Mouse (Mus musculus) neutrophil, adult 59 days (primary cell): ENCODE measurements around the gene Kif17. TPM values are rescaled to one million over a fixed set of nuclear protein-coding genes. Genes with fewer than 3 reads are reported as not detected.

Source experiments
- total RNA-seq, 2 experiments: library from RNA; stranded (reverse); gene quantifications; 1 replicate in 1 of 2; 2 replicates in 1 of 2; pipeline ENCODE4 v1.2.4; 2023

Gene Kif17
- total RNA-seq = 1 to 10 TPM; 1.7 to 1.9 TPM

GRCm38 (mm10) chr4:138250088-138250960 lies at the start of gene Kif17, which contains the start of gene Sh2d5:
Kif17 (plus strand) TSS chr4:138250435.
Sh2d5 (plus strand) TSS chr4:138250403.

GRCm38 (mm10) chr4:138216200-138216890 lies 33.9 kb upstream of the Kif17 start, which contains the start of gene Hp1bp3:
Hp1bp3 (plus strand) TSS chr4:138216296.

GRCm38 (mm10) chr4:138304340-138305104 lies 54.3 kb downstream of the Kif17 start, which contains the start of gene Ddost:
Ddost (plus strand) TSS chr4:138304730.

GRCm38 (mm10) chr4:138326077-138326695 lies 76.0 kb downstream of the Kif17 start, which contains the start of gene Pink1:
Pink1 (minus strand) TSS chr4:138326307.

Other genes starting within 250 kb of the Kif17 start
- 100 to 1,000 TPM; 113 to 126 TPM for gene Hp1bp3, start 34.1 kb upstream of the Kif17 start, total RNA-seq
- 1 to 10 TPM; 3.2 to 4.4 TPM for gene Sh2d5, start within 50 bp of the Kif17 start, total RNA-seq
- gene Ddost, start 54.3 kb downstream of the Kif17 start, total RNA-seq = 10 to 100 TPM; 71.7 to 81.7 TPM
- gene Pink1, start 75.9 kb downstream of the Kif17 start, total RNA-seq = 10 to 100 TPM; 37.8 to 41.2 TPM
- not detected for gene Cda, start 117.6 kb downstream of the Kif17 start, total RNA-seq
- not detected for gene Fam43b, start 146.1 kb downstream of the Kif17 start, total RNA-seq
- gene Mul1, start 184.2 kb downstream of the Kif17 start, total RNA-seq = 10 to 100 TPM; 21.8 to 24.9 TPM
- gene Camk2n1, start 203.9 kb downstream of the Kif17 start, total RNA-seq = under 1 TPM; 0.20 to 0.22 TPM